Mouse (Mus musculus) ES-Bruce4 (cell line): Measurements from ENCODE around the gene Mxd4. TPM values are rescaled to one million over a fixed set of nuclear protein-coding genes. Genes with fewer than 3 reads are reported as not detected.

Source experiments
- H3K27ac ChIP-seq: 2 replicates; pipeline ENCODE4 v1.5.1; 2012; ENCODE audit warnings: low read length, inconsistent platforms; ENCODE audit not compliant: insufficient read depth
- H3K27me3 ChIP-seq: 2 replicates; pipeline ENCODE4 v1.6.1; 2012; ENCODE audit warnings: mild to moderate bottlenecking, low read length, inconsistent platforms; ENCODE audit not compliant: control insufficient read depth, poor library complexity, insufficient read depth, severe bottlenecking
- H3K36me3 ChIP-seq: 2 replicates; pipeline ENCODE4 v1.6.1; 2012; ENCODE audit warnings: inconsistent platforms, mild to moderate bottlenecking, low read length, moderate library complexity; ENCODE audit not compliant: control insufficient read depth, poor library complexity, insufficient read depth, severe bottlenecking
- H3K4me1 ChIP-seq: one replicate; pipeline ENCODE4 v1.8.1; 2011; ENCODE audit warnings: low read length; ENCODE audit not compliant: control insufficient read depth, insufficient read depth
- H3K4me3 ChIP-seq: 2 replicates; pipeline ENCODE4 v1.5.1; 2011; ENCODE audit warnings: low read depth, mild to moderate bottlenecking, low read length
- H3K9ac ChIP-seq: 2 replicates; pipeline ENCODE4 v1.6.1; 2012; ENCODE audit warnings: low read depth, mild to moderate bottlenecking, inconsistent platforms; ENCODE audit not compliant: poor library complexity, severe bottlenecking
- H3K9me3 ChIP-seq: replicated peaks from 2 replicates; pipeline ENCODE4 v1.6.1; 2012; ENCODE audit warnings: mild to moderate bottlenecking, low read length, inconsistent platforms; ENCODE audit not compliant: control insufficient read depth, poor library complexity, insufficient read depth, severe bottlenecking
- CTCF ChIP-seq: IDR thresholded peaks from one replicate; pipeline ENCODE4 v1.8.1; 2011; ENCODE audit warnings: low read depth, low read length
- EP300 ChIP-seq: IDR thresholded peaks from 2 replicates; pipeline ENCODE4 v1.6.1; 2011; ENCODE audit warnings: low read depth, low read length; ENCODE audit not compliant: insufficient read depth
- POLR2A ChIP-seq: IDR thresholded peaks from one replicate; pipeline ENCODE4 v1.8.1; 2011; ENCODE audit warnings: low read length; ENCODE audit not compliant: insufficient read depth
- polyA plus RNA-seq: library from polyadenylated mRNA; stranded (reverse); fragments of >200 nt; gene quantifications from 2 replicates; pipeline ENCODE4 v1.2.4, GENCODE M21; 2011; ENCODE audit warnings: low read depth; ENCODE audit not compliant: missing spikeins, insufficient read depth, insufficient read length

Gene Mxd4
- polyA plus RNA-seq, 1 experiment = 6.5 TPM

DNA sequence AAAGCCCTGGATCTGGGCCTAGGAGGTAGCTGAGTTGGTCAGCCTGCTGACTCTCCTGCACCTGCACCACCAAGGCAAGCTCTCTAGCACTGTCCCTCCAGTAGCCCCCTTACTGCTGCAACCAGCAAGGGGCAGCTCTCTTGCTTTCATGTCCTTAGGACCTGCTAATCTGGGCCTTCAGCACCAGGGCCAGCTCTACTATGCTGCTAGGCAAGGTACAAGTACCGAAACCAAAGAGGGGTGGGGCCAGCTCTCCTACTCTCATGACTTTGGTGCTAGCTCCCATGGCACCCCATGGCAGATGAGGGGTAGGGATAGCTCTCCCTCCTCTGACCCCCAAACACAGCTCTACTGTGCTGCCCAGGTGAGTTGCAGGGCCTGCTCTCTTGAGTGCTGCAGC lies 63.4 kb downstream of the Mxd4 start:
- H3K36me3 ChIP-seq = no peaks in the 10 kb centered on the region
- no peaks in the 10 kb centered on the region for H3K4me1 ChIP-seq
- TF ChIP-seq POLR2A (no peak), EP300 (no peak), CTCF (no peak)

More for the DNA sequence above, 63.4 kb downstream of the Mxd4 start:
- Histone ChIP-seq H3K27me3 (no peaks in the 10 kb centered on the region), H3K9ac (no peak overlapping the region), H3K27ac (no peak overlapping the region), H3K9me3 (no peaks in the 10 kb centered on the region), H3K4me3 (no peak overlapping the region)

Other genes with a start within 250 kb of the Mxd4 start
- gene Gm1673, start 204.3 kb downstream of the Mxd4 start, polyA plus RNA-seq = 1.9 and 3.1 TPM in 2 replicates
- 0.63 and 0.84 TPM in 2 replicates for gene Nat8l, start 191.7 kb downstream of the Mxd4 start, polyA plus RNA-seq
- gene Poln, start 18.3 kb downstream of the Mxd4 start, polyA plus RNA-seq = 1.4 and 1.5 TPM in 2 replicates
- 43.2 and 47.6 TPM in 2 replicates for gene Haus3, start 18.2 kb downstream of the Mxd4 start, polyA plus RNA-seq
- gene Zfyve28, start 100.7 kb upstream of the Mxd4 start, polyA plus RNA-seq = 2.0 and 2.8 TPM in 2 replicates
- not detected in 2 replicates for gene Cfap99, start 100.9 kb upstream of the Mxd4 start, polyA plus RNA-seq
- gene Rnf4, start 148.6 kb upstream of the Mxd4 start, polyA plus RNA-seq = 210 and 215 TPM in 2 replicates
- 38.3 and 40.2 TPM in 2 replicates for gene Fam193a, start 182.2 kb upstream of the Mxd4 start, polyA plus RNA-seq